28 mouse cellular contexts compared by ENCODE assay signal in genomic region chr10:95180900-95181299, GRCm38 (mm10).
DNase-seq lines count a peak whose midpoint lies in the region; ATAC-seq and TF ChIP-seq lines count a peak whose summit lies in the region.
"Had no signal": no experiment of that assay in that cellular context is flagged by ENCODE, and none has a peak within 500 bp of the region (broad histone marks: within the 10 kb centered on the region; RNA-seq: fewer than 3 reads in every experiment).

No protein-coding gene starts in this region.

- 61% methylated on average over 3 of the region's 3 CpGs for WGBS in liver, postnatal 0 days (ENCODE audit: insufficient replicate concordance)
- WGBS in liver, embryonic 12.5 days (ENCODE audit: insufficient replicate concordance): 43% methylated on average over 3 of the region's 3 CpGs
- 73% methylated on average over 3 of the region's 3 CpGs for WGBS in stomach, embryonic 14.5 days

- H3K4me3 ChIP-seq in liver, postnatal 0 days (ENCODE audit: low read depth, low read length): no peak overlapping the region
- no peak overlapping the region for H3K4me3 ChIP-seq in liver, embryonic 12.5 days
- peak overlapping the region; percentile 88 for H3K4me3 ChIP-seq in megakaryocyte, embryonic 14.5 days (replicated peaks)
- no peak overlapping the region for H3K4me3 ChIP-seq in stomach, embryonic 14.5 days (ENCODE audit: low read depth, low read length)
- H3K4me3 ChIP-seq: erythroblast, embryonic 14.5 days; limb, embryonic 10.5 days; limb, embryonic 15.5 days; lung, embryonic 15.5 days; myocyte; neural tube, embryonic 12.5 days; stomach, embryonic 15.5 days had no signal

- H3K36me3 ChIP-seq in liver, postnatal 0 days (replicated peaks; ENCODE audit: insufficient read depth, low read length): no peaks in the 10 kb centered on the region
- H3K36me3 ChIP-seq in liver, embryonic 12.5 days: no peaks in the 10 kb centered on the region
- peaks cover 21% of the 10 kb centered on the region for H3K36me3 ChIP-seq in megakaryocyte, embryonic 14.5 days (replicated peaks; ENCODE audit: low read length)
- H3K36me3 ChIP-seq in stomach, embryonic 14.5 days (ENCODE audit: control insufficient read depth, insufficient read depth, low read length): no peaks in the 10 kb centered on the region
- H3K36me3 ChIP-seq: limb, embryonic 10.5 days; limb, embryonic 15.5 days; lung, embryonic 15.5 days; neural tube, embryonic 12.5 days; stomach, embryonic 15.5 days had no signal

- peak; percentile 50 for ATAC-seq in liver, postnatal 0 days
- ATAC-seq in liver, embryonic 12.5 days: no peak
- ATAC-seq in common myeloid progenitor, adult 5-6 weeks (replicated peaks; ENCODE audit: low read depth, poor library complexity, severe bottlenecking): peak; percentile 59
- ATAC-seq in stomach, embryonic 14.5 days (ENCODE audit: insufficient number of reproducible peaks, insufficient read depth, low FRiP score, low read depth): 0 out of 2 replicates have a peak, but pooled peaks have one; percentile 28
- ATAC-seq: midbrain, embryonic 16.5 days; Patski had no signal

- no peak for DNase-seq in liver, postnatal 0 days
- DNase-seq in spleen, postnatal 4 days (ENCODE audit: low spot score in 2 of 2): no peak
- DNase-seq in B cell, adult 2 months: no peak
- DNase-seq in cerebellum, postnatal 25 days: no peak
- DNase-seq: cerebellum, adult 11 months; cerebellum, adult 9-11 months; heart, postnatal 4 days; kidney, adult 2 months; layer of hippocampus, postnatal 36 days; thymus, postnatal 14 days had no signal

- H3K27ac ChIP-seq in liver, postnatal 0 days (ENCODE audit: low read depth): 0 out of 2 replicates have a peak overlapping the region, but pooled peaks have one; percentile 12
- H3K27ac ChIP-seq in liver, embryonic 12.5 days: no peak overlapping the region
- no peak overlapping the region for H3K27ac ChIP-seq in stomach, embryonic 14.5 days (ENCODE audit: low read length)
- H3K27ac ChIP-seq: limb, embryonic 10.5 days; limb, embryonic 15.5 days; liver, embryonic 14.5 days; neural tube, embryonic 12.5 days; stomach, embryonic 15.5 days had no signal

- H3K9ac ChIP-seq in liver, postnatal 0 days (replicated peaks): no peak overlapping the region
- H3K9ac ChIP-seq in liver, embryonic 12.5 days: no peak overlapping the region
- no peak overlapping the region for H3K9ac ChIP-seq in stomach, embryonic 14.5 days (replicated peaks; ENCODE audit: low read depth, low read length)
- H3K9ac ChIP-seq: hindbrain, embryonic 14.5 days; limb, embryonic 15.5 days; liver, embryonic 14.5 days; lung, embryonic 15.5 days; neural tube, embryonic 12.5 days; stomach, embryonic 15.5 days had no signal

- H3K9me3 ChIP-seq in liver, postnatal 0 days (ENCODE audit: low read length): no peaks in the 10 kb centered on the region
- 0 out of 2 replicates have a peak, but pooled peaks cover 4% of the 10 kb centered on the region for H3K9me3 ChIP-seq in liver, embryonic 12.5 days (replicated peaks)
- H3K9me3 ChIP-seq in megakaryocyte, embryonic 14.5 days: no peaks in the 10 kb centered on the region
- no peaks in the 10 kb centered on the region for H3K9me3 ChIP-seq in stomach, embryonic 14.5 days (ENCODE audit: control insufficient read depth, low read depth, low read length)
- H3K9me3 ChIP-seq: limb, embryonic 10.5 days; limb, embryonic 15.5 days; lung, embryonic 15.5 days; neural tube, embryonic 12.5 days; stomach, embryonic 15.5 days had no signal

- no peak for TF ChIP-seq EP300 in liver, postnatal 0 days (IDR thresholded peaks at IDR 0.05; ENCODE audit: low read depth)

- no peaks in the 10 kb centered on the region for H3K27me3 ChIP-seq in liver, postnatal 0 days (ENCODE audit: insufficient read depth, low read length)
- no peaks in the 10 kb centered on the region for H3K27me3 ChIP-seq in liver, embryonic 12.5 days (replicated peaks)
- H3K27me3 ChIP-seq in megakaryocyte, embryonic 14.5 days (replicated peaks): no peaks in the 10 kb centered on the region
- H3K27me3 ChIP-seq in stomach, embryonic 14.5 days (ENCODE audit: control insufficient read depth, insufficient read depth, low read length): no peaks in the 10 kb centered on the region
- H3K27me3 ChIP-seq: CH12.LX; limb, embryonic 15.5 days; lung, embryonic 15.5 days; neural tube, embryonic 12.5 days; Patski; stomach, embryonic 15.5 days had no signal

- no peak overlapping the region for H3K4me2 ChIP-seq in liver, postnatal 0 days (ENCODE audit: low read depth, low read length)
- no peak overlapping the region for H3K4me2 ChIP-seq in liver, embryonic 12.5 days
- no peak overlapping the region for H3K4me2 ChIP-seq in stomach, embryonic 14.5 days (replicated peaks; ENCODE audit: low read depth, low read length)
- H3K4me2 ChIP-seq: heart, embryonic 11.5 days; limb, embryonic 15.5 days; midbrain, embryonic 11.5 days; neural tube, embryonic 12.5 days; stomach, embryonic 15.5 days had no signal

- H3K4me1 ChIP-seq in liver, postnatal 0 days (ENCODE audit: insufficient read depth): peaks cover 9% of the 10 kb centered on the region; the same call in 1 of the 2 replicates
- H3K4me1 ChIP-seq in liver, embryonic 12.5 days: peaks cover 14% of the 10 kb centered on the region
- H3K4me1 ChIP-seq in megakaryocyte, embryonic 14.5 days: peaks cover 91% of the 10 kb centered on the region
- H3K4me1 ChIP-seq in stomach, embryonic 14.5 days (ENCODE audit: control insufficient read depth, insufficient read depth, low read length): no peaks in the 10 kb centered on the region; the same call in 1 of the 2 replicates
- H3K4me1 ChIP-seq: neural tube, embryonic 12.5 days had no signal

- TF ChIP-seq CTCF in liver, postnatal 0 days (IDR thresholded peaks at IDR 0.05; ENCODE audit: low read depth): no peak
